ENCODE assay signal across 21 mouse cellular contexts in genomic region chr5:38696616-38697375, GRCm38 (mm10). TPM values are rescaled to one million over a fixed set of nuclear protein-coding genes. Genes with fewer than 3 reads are reported as not detected.
DNase-seq lines count a peak whose midpoint lies in the region.
"Had no signal": no experiment of that assay in that cellular context is flagged by ENCODE, and none has a peak within 500 bp of the region (broad histone marks: within the 10 kb centered on the region; RNA-seq: fewer than 3 reads in every experiment).

No protein-coding gene starts in this region.

- WGBS in limb, embryonic 10.5 days = 35% methylated on average over 8 of the region's 8 CpGs

- peaks cover 12% of the 10 kb centered on the region for H3K4me1 ChIP-seq in limb, embryonic 10.5 days
- H3K4me1 ChIP-seq: forebrain, embryonic 13.5 days; heart, embryonic 10.5 days; limb, embryonic 12.5 days; midbrain, embryonic 12.5 days had no signal

- H3K27me3 ChIP-seq in limb, embryonic 10.5 days (ENCODE audit: low read depth, poor library complexity, severe bottlenecking) = no peaks in the 10 kb centered on the region
- H3K27me3 ChIP-seq: forebrain, embryonic 13.5 days; limb, embryonic 12.5 days; midbrain, embryonic 12.5 days had no signal

- DNase-seq in 3T3-L1 (ENCODE audit: low read depth, low spot score) = peak; percentile 71
- DNase-seq in R1 (ENCODE audit: low read depth, low spot score) = peak; percentile 92
- DNase-seq in embryo, embryonic 9.5 days (ENCODE audit: extremely low spot score) = peak; percentile 22
- DNase-seq in limb, embryonic 10.5 days (ENCODE audit: low spot score) = peak; percentile 35
- DNase-seq in kidney, adult 9 months = no peak
- no peak for DNase-seq in natural killer cell, adult 2 months (ENCODE audit: low spot score in 2 of 2)
- no peak for DNase-seq in cerebellum, adult 18-20 months
- DNase-seq: adrenal gland, postnatal 36 days; cerebellum, postnatal 10 days; gastrocnemius, postnatal 10 days; kidney, adult 18-20 months; liver, postnatal 0 days; lung, postnatal 14 days; thymus, adult 18-20 months; thymus, postnatal 36 days had no signal

- H3K4me3 ChIP-seq in limb, embryonic 10.5 days = no peak overlapping the region
- H3K4me3 ChIP-seq: forebrain, embryonic 13.5 days; heart, embryonic 10.5 days; hindbrain, embryonic 10.5 days; limb, embryonic 12.5 days; midbrain, embryonic 12.5 days had no signal

- no peaks in the 10 kb centered on the region for H3K36me3 ChIP-seq in limb, embryonic 10.5 days
- H3K36me3 ChIP-seq: heart, embryonic 10.5 days; hindbrain, embryonic 10.5 days; limb, embryonic 12.5 days; midbrain, embryonic 12.5 days had no signal

- no peaks in the 10 kb centered on the region for H3K9me3 ChIP-seq in limb, embryonic 10.5 days (replicated peaks)
- H3K9me3 ChIP-seq: forebrain, embryonic 13.5 days; heart, embryonic 10.5 days; hindbrain, embryonic 10.5 days; limb, embryonic 12.5 days; midbrain, embryonic 12.5 days had no signal

- peak overlapping the region; percentile 66 for H3K27ac ChIP-seq in limb, embryonic 10.5 days
- H3K27ac ChIP-seq: forebrain, embryonic 13.5 days; heart, embryonic 10.5 days; hindbrain, embryonic 10.5 days; kidney, postnatal 0 days; limb, embryonic 12.5 days; midbrain, embryonic 12.5 days had no signal

RNA-seq across cellular contexts. Expression of gene Zfp518b, which starts 12.2 kb away (rescaled TPM):
- 38.9 and 42.3 TPM in 2 replicates for polyA plus RNA-seq in limb, embryonic 10.5 days (2016; fragmentation: Nextera tagmentation; extraction: Ambion mirVana)

Comparison
In these comparisons a context has a peak if more than half of its experiments do, and no peak if none do; other contexts are left out.
1. DNase-seq: peak in 3T3-L1 (single experiment), R1 (single experiment), embryo, embryonic 9.5 days (single experiment) and limb, embryonic 10.5 days (single experiment); none in kidney, adult 9 months (single experiment), natural killer cell, adult 2 months (0 of 2) and cerebellum, adult 18-20 months (0 of 2).